Mouse (Mus musculus): Measurements from ENCODE around the gene Tmem235.
"Not testable (repeated sequence)": the region's sequence is repeated elsewhere in the genome, so short reads cannot be mapped to it uniquely, and the experiment has no call there.

Gene Tmem235

GRCm38 (mm10) chr11:117860601-117861000, at the start of gene Tmem235:
Tmem235 (plus strand) TSS chr11:117860752.
- DNase-seq = peak; percentile 20 to 45

- DNase-seq = no peak
These were observed 46.7 kb upstream of the Tmem235 start for GRCm38 (mm10) chr11:117813867-117814266.

GRCm38 (mm10) chr11:117814704-117815366, 45.7 kb upstream of the Tmem235 start:
- DNase-seq = no peak

- not testable (repeated sequence) for DNase-seq
These were observed 44.7 kb upstream of the Tmem235 start for GRCm38 (mm10) chr11:117815850-117816249.

- DNase-seq = no peak
These were observed 44.1 kb upstream of the Tmem235 start for GRCm38 (mm10) chr11:117816389-117816996.

- no peak for DNase-seq
These were observed 41.5 kb upstream of the Tmem235 start for GRCm38 (mm10) chr11:117819095-117819494.

GRCm38 (mm10) chr11:117820173-117820572, 40.4 kb upstream of the Tmem235 start:
- no peak for DNase-seq

GRCm38 (mm10) chr11:117821868-117822267, 38.7 kb upstream of the Tmem235 start:
- no peak for DNase-seq

GRCm38 (mm10) chr11:117822728-117823241, 37.8 kb upstream of the Tmem235 start:
- DNase-seq = no peak

GRCm38 (mm10) chr11:117823411-117823810, 37.1 kb upstream of the Tmem235 start:
- no peak for DNase-seq

- DNase-seq = peak; percentile 77 to 79
These were observed 36.2 kb upstream of the Tmem235 start for GRCm38 (mm10) chr11:117824060-117824969.

GRCm38 (mm10) chr11:117825333-117826101, 35.0 kb upstream of the Tmem235 start, which contains the start of the genes Afmid and Tk1:
Afmid (plus strand) TSS chr11:117825924.
Tk1 (minus strand) TSS chr11:117826092.
- peak; percentile 59 to 75 for DNase-seq

- DNase-seq = no peak
These were observed 34.4 kb upstream of the Tmem235 start for GRCm38 (mm10) chr11:117826164-117826563.

GRCm38 (mm10) chr11:117826916-117827315, 33.6 kb upstream of the Tmem235 start:
- no peak for DNase-seq

- DNase-seq = peak; percentile 35 to 58
These were observed 33.2 kb upstream of the Tmem235 start for GRCm38 (mm10) chr11:117827386-117827785.

GRCm38 (mm10) chr11:117828149-117828887, 32.2 kb upstream of the Tmem235 start:
- peak; percentile 58 to 67 for DNase-seq

- no peak for DNase-seq
These were observed 31.5 kb upstream of the Tmem235 start for GRCm38 (mm10) chr11:117828888-117829604.

- no peak for DNase-seq
These were observed 30.8 kb upstream of the Tmem235 start for GRCm38 (mm10) chr11:117829671-117830215.

GRCm38 (mm10) chr11:117830401-117830800, 30.2 kb upstream of the Tmem235 start:
- no peak for DNase-seq

Measured in thymus, postnatal 36 days (tissue).